Mouse (Mus musculus): ENCODE measurements at regions not wholly inside any gene's neighbourhood (a gene's known extent, or its start where the extent isn't known, plus 50 kb on each side); places are given as distances from the start of the nearest gene placed in this dataset.

- DNase-seq (ENCODE audit: low spot score in 2 of 2): no peak
These were observed 227.7 kb upstream of the Vstm2b start for GRCm38 (mm10) chr7:40670401-40670800.

DNA sequence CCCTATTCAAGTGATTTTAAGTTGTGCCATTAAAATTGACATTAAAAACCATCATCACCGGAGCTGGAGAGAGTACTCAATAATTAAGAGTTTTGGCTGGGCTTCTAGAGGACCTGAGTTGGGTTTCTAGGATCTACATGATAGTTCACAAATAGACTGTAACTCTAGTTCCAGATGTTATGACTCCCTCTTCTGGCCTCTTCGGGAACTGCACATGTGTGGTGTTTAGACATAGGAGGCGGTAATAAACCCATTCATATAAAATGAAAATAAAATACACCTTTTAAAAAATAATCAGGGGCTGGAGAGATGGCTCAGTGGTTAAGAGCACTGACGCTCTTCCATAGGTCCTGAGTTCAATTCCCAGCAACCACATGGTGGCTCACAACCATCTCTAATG lies 227.1 kb upstream of the Vstm2b start:
- no peak for DNase-seq (ENCODE audit: low spot score in 2 of 2)

- DNase-seq (ENCODE audit: low spot score in 2 of 2): no peak
These were observed 225.8 kb upstream of the Vstm2b start for GRCm38 (mm10) chr7:40672348-40672747.

- no peak for DNase-seq (ENCODE audit: low spot score in 2 of 2)
These were observed 223.7 kb upstream of the Vstm2b start for GRCm38 (mm10) chr7:40674397-40674796.

DNA sequence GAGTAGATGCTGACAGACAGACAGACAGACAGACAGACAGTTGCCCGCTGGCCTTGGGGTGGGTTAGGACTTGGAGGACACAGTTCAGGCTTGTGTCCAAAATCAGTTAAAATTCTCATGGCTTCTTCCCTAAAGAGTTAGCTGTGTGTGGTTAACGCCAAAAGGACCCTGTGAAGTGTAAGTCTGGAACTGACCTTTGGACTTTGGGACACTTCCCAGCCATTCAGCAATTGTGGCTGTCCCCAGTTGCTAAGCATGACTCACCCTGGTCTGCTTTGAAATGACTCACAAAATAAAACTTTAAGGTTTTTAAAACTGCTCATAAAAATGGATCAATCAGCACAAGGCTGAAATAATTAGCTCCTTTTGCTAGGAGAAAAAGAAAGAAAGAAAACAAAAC lies 220.5 kb upstream of the Vstm2b start:
- no peak for DNase-seq (ENCODE audit: low spot score in 2 of 2)

DNA sequence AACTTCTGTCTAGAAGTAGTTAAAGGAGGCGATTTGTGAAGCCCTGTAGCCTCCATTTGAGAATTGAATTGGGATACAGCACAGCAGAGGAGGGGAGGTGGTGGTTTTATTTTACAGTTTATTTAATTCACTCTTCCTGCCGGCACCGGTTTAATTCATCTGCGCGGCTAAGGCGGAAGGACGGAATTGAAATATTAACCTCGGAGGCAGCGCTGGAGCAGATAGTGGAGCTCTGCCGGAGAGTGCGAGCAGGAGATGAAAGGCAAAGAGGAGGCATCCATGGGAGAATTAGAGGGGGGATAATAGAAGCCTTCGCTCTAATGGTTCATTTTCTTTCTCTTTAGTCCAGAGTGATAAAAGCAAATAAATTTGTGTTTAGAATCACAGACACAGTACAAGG lies 217.6 kb upstream of the Vstm2b start:
- DNase-seq (ENCODE audit: low spot score in 2 of 2): no peak

DNA sequence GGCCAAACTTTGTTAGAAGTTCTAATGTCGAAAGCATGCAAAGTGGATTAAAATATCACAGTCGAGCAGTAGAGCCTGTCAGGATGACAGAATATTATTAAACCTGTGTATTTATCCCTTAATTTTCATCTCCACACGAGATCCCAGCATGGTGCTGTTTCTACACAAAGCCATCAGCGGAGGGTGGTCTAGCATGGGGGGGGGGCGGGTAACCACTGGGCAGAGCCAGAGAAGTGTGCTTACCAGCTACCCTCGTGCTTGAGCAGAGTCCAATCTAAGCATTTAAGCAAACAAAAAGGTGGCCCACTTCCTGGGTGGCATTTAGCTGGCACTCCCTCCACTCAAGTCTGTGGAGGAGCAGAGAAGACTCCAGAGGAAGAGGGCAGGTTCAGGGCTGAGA lies 217.1 kb upstream of the Vstm2b start:
- DNase-seq (ENCODE audit: low spot score in 2 of 2): no peak

GRCm38 (mm10) chr7:40683176-40683575 lies 215.0 kb upstream of the Vstm2b start:
- no peak for DNase-seq (ENCODE audit: low spot score in 2 of 2)

- DNase-seq (ENCODE audit: low spot score in 2 of 2): no peak
These were observed 214.5 kb upstream of the Vstm2b start for GRCm38 (mm10) chr7:40683641-40684040.

DNA sequence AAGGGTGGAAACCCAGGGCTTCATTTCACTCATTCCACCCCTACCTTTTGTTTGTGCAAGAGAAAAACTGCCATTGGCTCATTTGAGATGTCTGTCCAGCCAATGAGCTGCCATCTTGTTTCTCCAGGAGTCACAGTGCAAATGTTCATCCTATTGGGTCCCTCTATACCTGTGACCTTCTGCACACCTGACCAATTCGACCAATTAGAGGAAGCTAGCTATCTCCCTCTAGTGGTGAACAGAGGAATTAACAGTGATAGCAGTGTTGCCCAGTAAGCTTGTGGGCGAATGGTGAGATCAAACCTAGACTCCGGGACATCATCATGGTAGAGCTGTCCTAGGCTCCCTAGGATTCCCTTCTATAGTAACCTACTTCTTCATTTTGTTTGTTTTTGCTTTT lies 211.1 kb upstream of the Vstm2b start:
- DNase-seq (ENCODE audit: low spot score in 2 of 2): no peak

DNA sequence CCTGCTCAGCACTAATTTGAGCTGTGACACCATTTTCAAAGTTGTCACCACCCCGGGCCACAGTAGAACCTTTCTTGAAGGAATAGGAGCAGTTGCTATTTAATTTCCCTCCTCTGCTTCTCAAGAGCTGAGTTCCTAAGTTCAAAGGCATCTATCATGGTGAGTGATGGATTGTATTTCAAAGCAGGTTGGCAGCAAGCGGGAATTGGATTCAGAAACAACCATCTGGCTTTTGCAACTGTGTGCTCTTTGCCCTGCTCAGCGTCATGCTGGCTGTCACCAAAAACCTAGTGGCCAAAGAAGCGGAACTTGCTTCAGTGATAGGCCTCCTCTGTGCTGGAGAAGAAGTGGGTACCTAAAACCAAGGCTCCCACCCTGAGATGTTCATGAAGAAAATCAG lies 209.6 kb upstream of the Vstm2b start:
- no peak for DNase-seq (ENCODE audit: low spot score in 2 of 2)

DNA sequence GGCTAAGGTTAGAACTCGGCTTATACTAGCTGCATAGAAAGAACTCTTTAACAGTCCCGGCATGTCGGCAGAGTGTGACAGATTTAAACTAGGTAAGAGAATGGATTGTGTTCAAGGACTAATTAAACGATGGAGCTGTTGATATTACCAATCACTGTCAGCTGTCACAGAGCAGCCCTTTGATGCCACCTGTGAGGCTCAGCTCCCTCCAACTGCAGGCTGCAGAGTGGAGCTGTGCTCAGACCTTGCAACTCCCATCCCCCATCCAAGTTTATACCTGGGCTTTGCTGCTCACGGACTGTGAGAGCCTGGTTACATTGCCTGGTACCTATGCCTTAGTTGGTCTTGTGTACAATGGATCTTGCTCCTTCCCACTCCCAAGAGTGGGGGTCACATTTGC lies 204.4 kb upstream of the Vstm2b start:
- no peak for DNase-seq (ENCODE audit: low spot score in 2 of 2)

DNA sequence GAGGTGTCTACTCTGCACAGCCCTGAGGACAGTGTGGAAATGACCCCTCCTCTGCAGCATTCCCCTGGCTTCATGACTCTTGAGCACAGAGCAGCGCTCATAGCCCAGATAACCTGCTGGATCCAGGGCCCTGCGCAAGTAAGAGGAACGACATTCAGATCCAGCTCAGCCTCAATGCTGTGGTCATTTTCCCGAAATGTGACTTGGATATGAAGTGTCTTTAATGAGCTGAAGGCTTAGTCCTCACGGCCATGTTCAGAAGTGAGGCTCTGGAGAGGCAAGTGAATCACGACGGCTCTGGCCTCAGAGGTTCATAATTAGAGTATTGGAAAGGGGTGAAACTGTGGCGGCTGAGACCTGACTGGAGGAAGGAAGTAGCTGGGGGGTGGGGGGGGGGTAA lies 200.6 kb upstream of the Vstm2b start:
- DNase-seq (ENCODE audit: low spot score in 2 of 2): no peak

- no peak for DNase-seq (ENCODE audit: low spot score in 2 of 2)
These were observed 199.8 kb upstream of the Vstm2b start for GRCm38 (mm10) chr7:40698309-40698708.

- DNase-seq (ENCODE audit: low spot score in 2 of 2): no peak
These were observed 198.5 kb upstream of the Vstm2b start for GRCm38 (mm10) chr7:40699633-40700032.

- DNase-seq (ENCODE audit: low spot score in 2 of 2): no peak
These were observed 197.5 kb upstream of the Vstm2b start for GRCm38 (mm10) chr7:40700656-40701055.

DNA sequence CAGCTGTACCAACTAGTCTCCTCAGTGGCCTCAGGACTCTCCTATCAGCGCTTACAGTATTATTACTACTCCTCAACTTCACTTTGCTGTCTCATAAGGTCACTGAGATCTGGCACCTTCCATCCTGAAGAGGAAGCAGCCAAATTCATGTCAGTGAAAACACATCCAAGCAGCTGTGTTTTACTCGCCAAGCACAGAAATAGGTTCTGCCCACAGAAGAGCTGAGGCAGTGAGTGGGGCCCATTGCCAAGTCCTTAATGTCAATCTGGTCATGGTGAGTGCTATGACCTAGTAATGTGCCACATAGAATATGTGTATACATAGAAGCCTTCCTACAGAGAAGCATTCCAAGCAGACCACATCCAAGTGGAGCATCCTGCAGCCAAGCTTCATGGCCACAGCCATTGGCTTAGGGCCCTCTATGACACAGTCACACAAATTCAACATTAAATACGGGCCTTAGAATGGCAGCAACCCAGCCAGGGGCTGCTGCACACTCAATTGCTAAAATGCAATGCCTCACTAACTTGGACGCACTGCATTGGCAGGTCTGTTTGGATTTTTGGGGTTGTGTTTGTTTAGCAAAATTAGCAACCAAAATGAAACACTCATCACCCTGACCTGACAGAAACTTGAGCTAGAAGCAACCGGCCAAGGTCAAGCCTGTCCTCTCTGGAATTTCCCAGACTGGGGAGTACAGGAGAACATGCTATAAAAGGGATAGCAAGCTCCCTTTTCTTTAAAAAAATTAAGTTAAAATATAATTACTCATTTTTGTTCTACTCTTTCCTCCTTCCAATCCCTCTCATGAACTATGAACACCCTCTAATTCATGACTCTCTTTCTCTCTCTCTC lies 195.7 kb upstream of the Vstm2b start:
- no peak for DNase-seq (ENCODE audit: low spot score in 2 of 2)

GRCm38 (mm10) chr7:40708231-40708630 lies 189.9 kb upstream of the Vstm2b start:
- DNase-seq (ENCODE audit: low spot score in 2 of 2): no peak

DNA sequence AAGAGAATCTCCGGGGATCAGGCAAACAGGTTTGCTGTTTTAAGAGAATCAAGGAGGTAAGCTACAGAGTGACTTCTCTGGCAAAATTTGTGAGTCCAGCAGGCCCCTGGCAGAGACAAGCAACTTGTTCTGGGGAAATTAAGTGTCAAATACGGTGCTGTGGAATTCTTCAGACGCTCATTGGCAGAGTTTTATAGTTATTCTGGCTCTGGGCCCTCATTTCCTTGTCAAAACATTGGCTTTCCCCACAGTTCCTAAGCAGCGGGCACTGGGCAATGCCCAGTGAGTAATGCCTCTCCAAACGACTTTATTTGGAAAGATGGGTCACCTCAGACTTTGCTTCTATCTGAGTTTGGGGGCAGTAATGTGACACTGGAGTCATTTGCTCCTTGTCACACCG lies 180.1 kb upstream of the Vstm2b start:
- DNase-seq (ENCODE audit: low spot score in 2 of 2): no peak

DNA sequence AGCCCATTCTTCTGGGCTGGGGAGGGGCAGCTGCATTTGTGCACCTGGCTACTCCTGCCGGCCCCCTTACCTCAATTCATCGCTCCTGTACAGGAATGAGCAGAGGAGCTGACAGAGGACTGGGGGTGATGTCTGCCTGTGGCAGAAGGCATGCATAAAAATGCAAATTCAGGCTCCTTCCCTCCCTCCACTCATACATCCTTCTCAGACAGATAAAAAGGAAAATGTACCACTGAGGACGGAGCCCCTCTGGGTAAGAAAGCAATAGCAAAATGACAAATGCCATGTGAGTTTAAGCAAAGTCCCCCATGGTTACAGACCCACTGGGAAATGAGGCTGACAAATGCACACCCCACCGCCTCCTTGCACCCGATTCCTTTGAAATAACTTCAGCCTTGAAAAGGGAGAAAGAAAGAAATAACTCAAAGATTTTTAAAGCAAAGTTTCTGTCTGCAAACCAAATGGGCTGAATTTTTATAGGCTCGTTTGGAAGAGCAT lies 161.1 kb upstream of the Vstm2b start:
- no peak for DNase-seq (ENCODE audit: low spot score in 2 of 2)

DNA sequence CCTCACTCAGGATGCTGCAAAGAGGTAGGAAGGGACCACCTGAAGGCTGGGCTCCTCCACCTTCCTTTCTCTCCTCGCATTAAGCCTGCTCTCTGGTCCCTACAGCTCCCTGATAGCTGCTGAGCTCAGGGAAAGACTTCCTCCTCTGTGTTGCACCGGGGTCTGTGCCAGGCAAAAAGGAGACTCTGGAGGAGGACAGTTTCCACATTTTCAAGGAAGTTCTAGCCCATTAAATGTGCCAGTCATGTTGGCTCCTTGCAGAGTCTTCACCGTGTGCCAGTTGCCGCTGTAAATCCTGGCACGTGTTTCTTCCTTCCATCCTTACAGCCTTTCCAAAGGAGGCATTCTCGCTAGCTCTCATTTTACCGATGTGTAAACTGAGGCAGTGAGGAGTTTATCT lies 160.6 kb upstream of the Vstm2b start:
- DNase-seq (ENCODE audit: low spot score in 2 of 2): peak; percentile 5 to 12

DNA sequence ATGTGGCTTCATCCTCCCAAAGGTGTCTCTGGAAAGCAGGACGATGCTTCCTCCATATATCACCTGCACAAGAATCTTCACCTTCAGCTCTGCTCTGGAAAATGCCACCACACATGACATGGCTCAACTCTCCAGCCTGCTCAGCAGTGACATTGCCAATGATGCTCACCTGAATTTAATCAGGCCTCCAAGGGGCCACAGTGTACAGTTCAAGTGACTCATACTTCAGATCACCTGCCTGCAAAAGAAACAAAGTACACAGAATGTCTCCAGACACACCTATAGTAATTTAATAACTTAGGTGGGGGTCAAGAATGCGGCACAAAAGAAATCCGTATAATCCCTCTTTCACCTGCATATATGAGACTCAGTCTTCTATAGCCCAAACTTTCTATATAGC lies 160.0 kb upstream of the Vstm2b start:
- DNase-seq (ENCODE audit: low spot score in 2 of 2): no peak

- DNase-seq (ENCODE audit: low spot score in 2 of 2): no peak
These were observed 155.5 kb upstream of the Vstm2b start for GRCm38 (mm10) chr7:40742553-40743151.
